Mouse (Mus musculus): ENCODE data around the gene Alg6.
A peak's percentile ranks its signal among the peaks of the same experiment; 100 is the strongest.

Alg6 gene

GRCm38 (mm10) chr4:99714904-99715782, at the start of gene Alg6:
Alg6 (plus strand) TSS chr4:99715664.
- peak; percentile 95 for DNase-seq (ENCODE audit: low spot score)

GRCm38 (mm10) chr4:99670203-99670851, 45.1 kb upstream of the Alg6 start:
- no peak for DNase-seq (ENCODE audit: low spot score)

- DNase-seq (ENCODE audit: low spot score), result no peak
These were observed 40.3 kb upstream of the Alg6 start for GRCm38 (mm10) chr4:99675191-99675590.

- no peak for DNase-seq (ENCODE audit: low spot score)
These were observed 31.5 kb upstream of the Alg6 start for GRCm38 (mm10) chr4:99683941-99684340.

- DNase-seq (ENCODE audit: low spot score), result no peak
These were observed 29.2 kb upstream of the Alg6 start for GRCm38 (mm10) chr4:99686308-99686707.

GRCm38 (mm10) chr4:99712583-99713183, 2.8 kb upstream of the Alg6 start:
- DNase-seq (ENCODE audit: low spot score), result no peak

- no peak for DNase-seq (ENCODE audit: low spot score)
These were observed 1.5 kb upstream of the Alg6 start for GRCm38 (mm10) chr4:99713971-99714370.

GRCm38 (mm10) chr4:99715783-99716416, 436 bp downstream of the Alg6 start:
- DNase-seq (ENCODE audit: low spot score), result no peak

- DNase-seq (ENCODE audit: low spot score), result no peak
These were observed 2.4 kb downstream of the Alg6 start for GRCm38 (mm10) chr4:99717905-99718304.

GRCm38 (mm10) chr4:99724331-99724730, 8.9 kb downstream of the Alg6 start:
- DNase-seq (ENCODE audit: low spot score), result no peak

- DNase-seq (ENCODE audit: low spot score), result no peak
These were observed 10.5 kb downstream of the Alg6 start for GRCm38 (mm10) chr4:99725914-99726451.

GRCm38 (mm10) chr4:99739836-99740235, 24.4 kb downstream of the Alg6 start:
- DNase-seq (ENCODE audit: low spot score), result no peak

- no peak for DNase-seq (ENCODE audit: low spot score)
These were observed 37.0 kb downstream of the Alg6 start for GRCm38 (mm10) chr4:99752426-99752825.

GRCm38 (mm10) chr4:99766303-99766702, 50.8 kb downstream of the Alg6 start:
- DNase-seq (ENCODE audit: low spot score), result no peak

- DNase-seq (ENCODE audit: low spot score), result peak; percentile 6
These were observed 51.3 kb downstream of the Alg6 start for GRCm38 (mm10) chr4:99766753-99767152.

- no peak for DNase-seq (ENCODE audit: low spot score)
These were observed 55.1 kb downstream of the Alg6 start for GRCm38 (mm10) chr4:99770555-99770954.

- DNase-seq (ENCODE audit: low spot score), result no peak
These were observed 57.6 kb downstream of the Alg6 start for GRCm38 (mm10) chr4:99773041-99773440.

- no peak for DNase-seq (ENCODE audit: low spot score)
These were observed 76.9 kb downstream of the Alg6 start for GRCm38 (mm10) chr4:99792365-99792764.

Data from layer of hippocampus, adult 11-12 months (tissue).